Mouse (Mus musculus) forebrain, embryonic 14.5 days (tissue): ENCODE measurements around the gene Pip5k1b. TPM values are rescaled to one million over a fixed set of nuclear protein-coding genes. Genes with fewer than 3 reads are reported as not detected.
"Not testable (repeated sequence)": the region's sequence is repeated elsewhere in the genome, so short reads cannot be mapped to it uniquely, and the experiment has no call there.

Source experiments
- ATAC-seq: fragments of 200-750 bp; cut with Nextera tagmentation; 2 replicates; pipeline ENCODE4 v1.8.0; 2017; ENCODE audit warnings: mild to moderate bottlenecking, moderate library complexity
- DNase-seq: peaks from one replicate; pipeline ENCODE4 v3.0.0-alpha.2; 2015; ENCODE audit warnings: low spot score
- H3K27ac ChIP-seq: fragments of 300-500 bp; sonication (generic); 2 replicates; pipeline ENCODE4 v1.5.1; 2014; ENCODE audit warnings: low read depth, mild to moderate bottlenecking, control low read depth, low read length, moderate library complexity
- H3K27me3 ChIP-seq: fragments of 300-500 bp; sonication (generic); replicated peaks from 2 replicates; pipeline ENCODE4 v1.6.1; 2014; ENCODE audit warnings: low read length, control low read depth, mixed read lengths; ENCODE audit not compliant: control insufficient read depth, insufficient read depth
- H3K36me3 ChIP-seq: fragments of 300-500 bp; sonication (generic); 2 replicates; pipeline ENCODE4 v1.6.1; 2014; ENCODE audit warnings: low read length, control low read depth; ENCODE audit not compliant: control insufficient read depth, insufficient read depth
- H3K4me1 ChIP-seq: fragments of 300-500 bp; sonication (generic); 2 replicates; pipeline ENCODE4 v1.6.1; 2014; ENCODE audit warnings: antibody characterized with exemption, low read length, control low read depth; ENCODE audit not compliant: control insufficient read depth, insufficient read depth
- H3K4me2 ChIP-seq: fragments of 300-500 bp; sonication (generic); 2 replicates; pipeline ENCODE4 v1.6.1; 2014; ENCODE audit warnings: mild to moderate bottlenecking, control low read depth, low read length
- H3K4me3 ChIP-seq: fragments of 300-500 bp; sonication (generic); 2 replicates; pipeline ENCODE4 v1.5.1; 2014; ENCODE audit warnings: low read depth, low read length, control low read depth
- H3K9ac ChIP-seq: fragments of 300-500 bp; sonication (generic); 2 replicates; pipeline ENCODE4 v1.6.1; 2014; ENCODE audit warnings: mild to moderate bottlenecking, low read length, control low read depth, moderate library complexity
- H3K9me3 ChIP-seq: fragments of 300-500 bp; sonication (generic); replicated peaks from 2 replicates; pipeline ENCODE4 v1.6.1; 2016; ENCODE audit warnings: low read length, control low read depth, mixed read lengths; ENCODE audit not compliant: control insufficient read depth
- WGBS: fragments of 180-500 bp; shearing (Covaris S2); extraction: QIAGEN DNeasy Blood & Tissue Kit; methylation state at CpG from one replicate; pipeline ENCODE4 v1.1.7; 2014; 5-methylcytosine and 5-hydroxymethylcytosine counted together
- polyA plus RNA-seq: library from polyadenylated mRNA; unstranded; fragments of >200 nt; fragmentation: Nextera tagmentation; extraction: Ambion mirVana; gene quantifications from 2 replicates; pipeline ENCODE4 v1.2.1, GENCODE M21; 2014

Gene Pip5k1b
- polyA plus RNA-seq, 1 experiment from 2014 or later = 2.1 TPM

DNA sequence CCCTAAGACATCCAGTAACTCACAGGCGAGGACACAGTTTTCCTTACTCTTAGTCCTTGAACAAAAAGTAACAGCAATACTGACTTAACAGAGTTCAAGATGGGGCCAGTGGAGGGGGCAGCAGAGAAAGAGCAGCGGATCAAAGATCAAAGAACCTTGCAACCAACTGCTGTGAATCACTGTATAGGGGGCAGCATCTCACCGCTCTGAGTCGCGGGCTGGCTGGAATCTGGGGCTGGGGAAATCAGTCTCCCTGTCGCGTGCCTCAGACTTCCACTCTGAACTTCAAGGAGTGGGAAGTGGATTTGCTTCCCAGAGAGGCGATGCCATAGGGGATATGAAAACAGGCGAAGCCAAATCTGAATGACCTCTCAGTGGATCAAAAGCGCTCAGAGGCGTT lies 1.8 kb upstream of the Pip5k1b start:
- Histone ChIP-seq H3K9me3 (no peaks in the 10 kb centered on the region), H3K4me3 (no peak overlapping the region), H3K27me3 (peaks cover 13% of the 10 kb centered on the region), H3K27ac (no peak overlapping the region), H3K4me1 (peaks cover 5% of the 10 kb centered on the region), H3K4me2 (peak overlapping the region; percentile 98; the same call in 1 of the 2 replicates), H3K9ac (no peak overlapping the region), H3K36me3 (no peaks in the 10 kb centered on the region)
- DNase-seq (peak; percentile 28), ATAC-seq (no peak)
- 1% methylated on average over 11 of the region's 11 CpGs for WGBS

DNA sequence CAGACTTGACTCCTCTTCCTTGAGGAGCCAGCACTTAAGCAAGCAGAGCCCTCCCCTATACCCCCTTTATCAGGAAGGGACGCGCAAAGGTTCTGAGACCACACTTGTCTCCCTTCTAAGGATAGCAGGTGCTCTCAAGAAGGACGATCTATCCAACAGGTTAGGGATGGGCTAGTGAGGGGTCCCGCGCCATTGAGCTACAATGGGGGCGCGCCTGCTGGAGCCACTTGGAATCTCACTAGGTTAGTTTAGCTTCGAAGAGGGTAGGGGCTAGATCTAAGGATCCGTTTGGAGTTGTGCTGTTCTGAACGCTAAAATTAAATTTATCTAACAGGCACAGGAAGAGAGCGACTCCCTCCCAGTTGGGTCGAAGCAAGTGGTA lies 904 bp upstream of the Pip5k1b start:
- DNase-seq (no peak), ATAC-seq (no peak; the same call in 1 of the 2 replicates)
- no peak overlapping the region; the same call in 1 of the 2 replicates for H3K27ac ChIP-seq

DNA sequence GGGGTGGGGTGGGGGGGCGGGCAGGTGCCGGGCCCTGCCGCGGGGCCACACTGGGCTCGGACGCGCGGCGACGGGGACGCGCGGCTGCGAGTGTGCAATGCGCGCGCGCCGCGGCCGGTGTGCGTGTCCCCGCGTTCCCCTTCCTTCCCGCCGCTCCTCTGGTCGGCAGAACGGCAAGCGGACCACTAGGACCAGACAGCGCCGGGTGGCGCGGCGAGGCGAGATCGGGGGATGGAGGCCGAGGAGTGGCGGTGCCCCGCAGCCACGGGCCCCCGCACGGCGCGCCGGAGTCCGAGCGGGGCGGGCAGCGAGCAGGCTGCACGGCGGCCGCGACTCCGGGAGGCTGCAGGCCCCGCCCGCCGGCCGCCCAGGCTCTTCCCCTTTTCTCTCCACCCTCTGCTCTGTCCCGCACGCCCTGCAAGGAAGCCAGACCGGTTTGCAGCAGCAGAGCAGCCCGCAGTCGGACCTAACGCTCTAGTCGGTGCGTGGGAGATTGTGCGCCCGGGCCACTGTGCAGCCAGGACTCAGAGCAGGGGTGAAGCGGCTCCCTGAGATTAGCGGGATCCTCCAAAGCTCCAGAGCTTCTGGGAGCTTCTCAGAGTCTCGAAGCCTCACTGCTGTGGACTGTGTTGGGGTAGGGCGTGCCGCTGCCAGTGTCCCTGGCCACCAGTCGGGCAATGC lies 372 bp upstream of the Pip5k1b start:
- H3K4me2 ChIP-seq = peak overlapping the region; percentile 98
- under 1% methylated on average over 54 of the region's 74 CpGs for WGBS
- H3K36me3 ChIP-seq = no peaks in the 10 kb centered on the region
- H3K27ac ChIP-seq = peak overlapping the region; percentile 72; the same call in 1 of the 2 replicates
- peak overlapping the region; percentile 82 for H3K9ac ChIP-seq
- peaks cover 13% of the 10 kb centered on the region for H3K27me3 ChIP-seq
- peak overlapping the region; percentile 73 for H3K4me3 ChIP-seq
- peaks cover 5% of the 10 kb centered on the region for H3K4me1 ChIP-seq
- H3K9me3 ChIP-seq = no peaks in the 10 kb centered on the region
- peak; percentile 89 for ATAC-seq
- DNase-seq = peak; percentile 67

More for the DNA sequence above, 904 bp upstream of the Pip5k1b start:
- WGBS = 2% methylated on average over 12 of the region's 12 CpGs
- Histone ChIP-seq H3K36me3 (no peaks in the 10 kb centered on the region), H3K4me2 (peak overlapping the region; percentile 98), H3K9ac (peak overlapping the region; percentile 82), H3K27me3 (peaks cover 13% of the 10 kb centered on the region), H3K4me3 (peak overlapping the region; percentile 73), H3K9me3 (no peaks in the 10 kb centered on the region), H3K4me1 (peaks cover 5% of the 10 kb centered on the region)

DNA sequence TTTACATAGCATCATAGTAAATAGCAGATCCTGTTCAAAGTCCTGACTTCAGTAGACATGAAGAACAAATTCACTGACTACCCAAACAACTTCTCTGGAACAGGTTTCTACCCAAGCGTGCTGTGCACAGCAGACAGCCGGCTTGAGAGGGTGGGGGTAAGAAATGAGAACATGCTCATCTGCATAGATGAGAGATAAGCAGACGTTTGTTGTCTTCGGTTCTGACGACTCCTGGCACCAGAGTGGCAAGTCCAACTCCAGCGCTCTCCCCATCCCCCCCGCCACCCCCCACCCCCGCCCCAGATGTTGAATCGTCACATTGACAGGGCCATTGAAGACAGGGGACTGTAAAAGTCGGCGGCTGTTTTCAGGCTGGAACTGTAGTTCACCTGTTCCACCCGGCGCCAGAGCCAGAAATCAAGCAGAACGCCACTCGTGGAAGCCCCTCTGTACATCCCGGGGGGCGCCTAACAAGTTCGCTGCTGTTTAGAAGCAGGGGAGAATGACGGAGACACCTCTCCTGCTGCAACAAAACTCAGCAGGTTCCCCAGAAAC lies 684 bp downstream of the Pip5k1b start:
- ATAC-seq (no peak), DNase-seq (peak; percentile 29)
- H3K27me3 ChIP-seq = peaks cover 13% of the 10 kb centered on the region
- WGBS = under 1% methylated on average over 19 of the region's 19 CpGs
- peak overlapping the region; percentile 82 for H3K9ac ChIP-seq
- peaks cover 5% of the 10 kb centered on the region for H3K4me1 ChIP-seq
- H3K4me3 ChIP-seq = peak overlapping the region; percentile 73
- no peaks in the 10 kb centered on the region for H3K36me3 ChIP-seq
- H3K9me3 ChIP-seq = no peaks in the 10 kb centered on the region
- H3K4me2 ChIP-seq = peak overlapping the region; percentile 98
- no peak overlapping the region for H3K27ac ChIP-seq

DNA sequence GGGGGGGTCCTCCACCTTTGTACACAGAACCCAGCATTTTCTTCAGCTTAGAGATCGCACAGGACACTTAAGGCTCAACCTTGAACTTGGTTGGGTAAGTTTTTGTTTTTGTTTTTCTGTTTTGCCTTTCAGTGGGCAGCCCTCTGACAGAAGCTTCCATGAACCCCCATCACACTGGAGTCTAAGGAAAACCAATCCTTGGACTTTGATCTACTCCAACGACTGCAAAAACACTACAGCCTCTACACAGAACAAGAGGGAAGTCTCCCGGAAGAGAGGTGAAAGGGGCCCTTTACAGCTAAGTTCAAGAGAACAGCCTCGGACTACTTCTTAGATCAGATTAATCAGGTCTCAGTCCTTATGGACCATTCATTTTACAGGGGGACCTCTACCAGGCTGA lies 1.2 kb downstream of the Pip5k1b start:
- H3K4me3 ChIP-seq = peak overlapping the region; percentile 73
- DNase-seq = no peak
- no peak overlapping the region for H3K27ac ChIP-seq
- 19% methylated on average over 4 of the region's 4 CpGs for WGBS
- H3K9me3 ChIP-seq = no peaks in the 10 kb centered on the region
- ATAC-seq = no peak
- H3K4me2 ChIP-seq = peak overlapping the region; percentile 98
- no peak overlapping the region for H3K9ac ChIP-seq
- H3K27me3 ChIP-seq = peaks cover 13% of the 10 kb centered on the region
- no peaks in the 10 kb centered on the region for H3K36me3 ChIP-seq
- H3K4me1 ChIP-seq = peaks cover 5% of the 10 kb centered on the region

DNA sequence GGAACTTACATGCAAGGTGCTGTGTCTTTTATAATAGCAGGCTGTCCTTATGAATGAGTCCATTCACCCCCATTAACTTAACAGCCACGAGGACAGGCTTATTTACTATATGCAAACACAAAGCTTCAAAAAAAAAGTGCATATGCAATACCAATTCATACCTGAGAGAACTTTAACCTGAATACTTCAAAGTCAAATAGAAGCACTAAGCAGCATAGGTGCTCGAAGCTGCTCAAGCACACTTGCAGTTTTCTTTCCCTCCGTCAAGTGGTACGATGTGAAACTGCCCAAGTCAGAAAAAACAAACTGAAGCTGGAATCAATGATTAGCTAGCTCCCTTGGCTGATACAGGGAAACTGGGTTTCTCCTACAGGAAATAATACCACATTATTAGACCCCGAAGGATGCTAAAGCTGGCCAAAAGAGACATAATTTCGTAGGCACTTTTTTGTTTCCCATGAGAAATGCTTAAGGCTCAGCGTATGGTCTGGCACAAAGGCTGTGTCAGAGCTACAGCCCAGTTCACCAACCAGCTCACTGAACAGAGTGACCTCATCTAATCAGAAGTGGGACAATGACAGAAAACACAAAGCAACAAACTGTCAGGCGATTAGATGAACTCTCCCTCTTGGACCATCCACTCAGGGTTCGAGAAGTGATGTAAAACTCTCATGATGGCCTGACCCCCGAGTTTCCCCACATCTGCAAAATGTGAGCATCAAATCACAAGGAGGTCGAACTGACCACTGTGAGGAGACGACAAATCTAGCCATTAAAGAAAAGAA lies 2.2 kb downstream of the Pip5k1b start:
- Histone ChIP-seq H3K36me3 (no peaks in the 10 kb centered on the region), H3K9ac (no peak overlapping the region), H3K4me1 (peaks cover 5% of the 10 kb centered on the region), H3K27me3 (peaks cover 13% of the 10 kb centered on the region), H3K4me2 (no peak overlapping the region), H3K27ac (no peak overlapping the region), H3K4me3 (no peak overlapping the region), H3K9me3 (no peaks in the 10 kb centered on the region)
- ATAC-seq = no peak
- no peak for DNase-seq
- 44% methylated on average over 12 of the region's 12 CpGs for whole genome bisulfite sequencing

DNA sequence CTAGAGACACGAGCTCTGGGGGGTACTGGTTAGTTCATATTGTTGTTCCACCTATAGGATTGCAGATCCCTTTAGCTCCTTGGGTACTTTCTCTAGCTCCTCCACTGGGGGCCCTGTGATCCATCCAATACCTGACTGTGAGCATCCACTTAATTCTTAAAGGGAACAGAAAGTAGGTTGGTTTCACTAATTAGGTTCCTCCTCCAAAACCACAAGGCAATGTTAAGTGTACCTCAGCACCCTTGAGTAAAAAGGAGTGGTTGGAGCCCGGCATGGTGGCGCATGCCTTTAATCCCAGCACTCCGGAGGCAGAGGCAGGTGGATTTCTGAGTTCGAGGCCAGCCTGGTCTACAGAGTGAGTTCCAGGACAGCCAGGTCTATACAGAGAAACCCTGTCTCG lies 3.0 kb downstream of the Pip5k1b start:
- ATAC-seq, H3K9ac ChIP-seq, H3K36me3 ChIP-seq, H3K4me3 ChIP-seq, H3K4me2 ChIP-seq, H3K9me3 ChIP-seq, DNase-seq, H3K27ac ChIP-seq, H3K4me1 ChIP-seq: not testable (repeated sequence)
- H3K27me3 ChIP-seq = peaks cover 12% of the 10 kb centered on the region
- WGBS = 83% methylated on average over 6 of the region's 6 CpGs

DNA sequence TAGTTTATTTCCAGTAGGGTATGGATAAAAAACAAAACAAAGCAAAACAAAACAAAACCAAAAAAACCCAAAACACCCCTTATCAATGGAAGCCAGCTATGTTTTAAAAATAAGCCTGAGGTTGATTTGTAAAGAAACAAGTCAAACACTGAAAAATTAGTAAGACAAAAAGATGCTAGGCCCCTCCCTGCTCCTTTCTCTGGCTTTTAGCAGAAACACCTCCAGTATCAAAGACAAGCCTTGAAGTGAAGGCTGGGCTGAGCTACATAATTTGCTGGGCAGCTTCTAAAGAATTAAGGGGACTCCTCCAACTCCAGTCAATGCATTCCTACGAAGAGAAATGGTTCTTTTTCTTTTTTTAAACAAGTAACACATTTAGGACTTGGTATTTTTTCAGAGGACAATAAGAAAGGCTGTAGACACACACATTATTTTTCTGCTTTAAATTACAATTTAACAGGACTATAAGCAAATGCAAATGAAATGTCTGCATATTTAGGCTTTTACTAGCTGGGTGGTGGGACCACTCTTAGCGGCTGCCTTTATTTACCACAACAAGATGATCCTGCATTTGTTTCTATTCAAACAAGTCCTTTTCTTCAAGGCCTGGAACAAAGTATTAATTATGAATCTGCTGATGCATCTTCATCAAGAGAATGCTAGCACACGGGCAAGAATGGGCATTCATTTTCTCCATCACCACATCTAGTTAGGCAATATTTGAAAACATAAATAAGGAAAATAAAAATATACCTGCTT lies 4.3 kb downstream of the Pip5k1b start:
- Histone ChIP-seq H3K27ac (no peak overlapping the region), H3K9me3 (no peaks in the 10 kb centered on the region), H3K4me1 (peaks cover under 1% of the 10 kb centered on the region; the same call in 1 of the 2 replicates), H3K9ac (no peak overlapping the region), H3K4me3 (no peak overlapping the region), H3K27me3 (no peaks in the 10 kb centered on the region), H3K4me2 (no peak overlapping the region), H3K36me3 (no peaks in the 10 kb centered on the region)
- DNase-seq (no peak), ATAC-seq (no peak)
- WGBS = 52% methylated on average over 3 of the region's 3 CpGs
